Mouse (Mus musculus) kidney, embryonic 16.5 days (tissue): ENCODE measurements around the gene Boc. TPM values are rescaled to one million over a fixed set of nuclear protein-coding genes. Genes with fewer than 3 reads are reported as not detected.

Source experiments
- ATAC-seq: fragments of 200-750 bp; cut with Nextera tagmentation; 2 replicates; pipeline ENCODE4 v1.8.0; 2017; ENCODE audit warnings: moderate TSS enrichment; ENCODE audit not compliant: low FRiP score, low TSS enrichment
- H3K27ac ChIP-seq: fragments of 300-500 bp; sonication (generic); 2 replicates; pipeline ENCODE4 v1.5.1; 2014; ENCODE audit warnings: low read length
- H3K27me3 ChIP-seq: fragments of 300-500 bp; sonication (generic); 2 replicates; pipeline ENCODE4 v1.6.1; 2014; ENCODE audit warnings: low read length, control low read depth, mixed read lengths; ENCODE audit not compliant: insufficient read depth
- H3K36me3 ChIP-seq: fragments of 300-500 bp; sonication (generic); 2 replicates; pipeline ENCODE4 v1.6.1; 2014; ENCODE audit warnings: low read length, control low read depth, mixed read lengths; ENCODE audit not compliant: insufficient read depth
- H3K4me1 ChIP-seq: fragments of 300-500 bp; sonication (generic); 2 replicates; pipeline ENCODE4 v1.6.1; 2014; ENCODE audit warnings: low read length, control low read depth, mixed read lengths; ENCODE audit not compliant: insufficient read depth
- H3K4me2 ChIP-seq: fragments of 300-500 bp; sonication (generic); replicated peaks from 2 replicates; pipeline ENCODE4 v1.6.1; 2014; ENCODE audit warnings: low read depth, low read length
- H3K4me3 ChIP-seq: fragments of 300-500 bp; sonication (generic); 2 replicates; pipeline ENCODE4 v1.5.1; 2014; ENCODE audit warnings: mild to moderate bottlenecking, low read length
- H3K9ac ChIP-seq: fragments of 300-500 bp; sonication (generic); replicated peaks from 2 replicates; pipeline ENCODE4 v1.6.1; 2014; ENCODE audit warnings: low read length
- H3K9me3 ChIP-seq: fragments of 300-500 bp; sonication (generic); 2 replicates; pipeline ENCODE4 v1.6.1; 2016; ENCODE audit warnings: low read length, control low read depth
- WGBS: fragments of 180-500 bp; shearing (Covaris S2); extraction: QIAGEN DNeasy Blood & Tissue Kit; methylation state at CpG from one replicate; pipeline ENCODE4 v1.1.7; 2014; 5-methylcytosine and 5-hydroxymethylcytosine counted together
- polyA plus RNA-seq: library from polyadenylated mRNA; unstranded; fragments of >200 nt; fragmentation: Nextera tagmentation; extraction: Ambion mirVana; gene quantifications from 2 replicates; pipeline ENCODE4 v1.2.1, GENCODE M21; 2015

The Boc gene
- polyA plus RNA-seq, 1 experiment from 2014 or later, result 23.2 TPM

DNA sequence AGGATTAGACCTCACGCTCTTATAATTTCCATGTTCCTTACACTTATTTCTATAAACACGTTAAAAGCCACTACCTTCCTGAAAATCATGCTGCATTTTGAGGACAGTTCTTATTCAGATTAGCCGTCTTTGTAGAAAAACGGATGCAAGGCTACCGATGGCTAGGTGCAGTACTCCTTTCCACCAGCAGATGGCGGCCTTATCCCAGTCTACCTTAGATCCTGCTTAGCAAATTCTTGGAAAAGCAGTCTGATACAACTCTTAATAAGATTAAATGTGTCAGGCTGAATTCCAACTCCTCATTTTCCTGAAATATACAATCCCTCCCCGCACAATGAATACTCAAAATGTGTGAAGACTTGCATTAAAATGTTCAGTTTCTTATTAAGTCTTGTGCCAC is 74.6 kb downstream of the Boc start:
- Histone ChIP-seq H3K9ac (no peak overlapping the region), H3K4me1 (peaks cover 11% of the 10 kb centered on the region; the same call in 1 of the 2 replicates), H3K9me3 (no peaks in the 10 kb centered on the region), H3K36me3 (peaks cover 23% of the 10 kb centered on the region), H3K4me3 (no peak overlapping the region), H3K27ac (peak overlapping the region; percentile 54), H3K4me2 (no peak overlapping the region), H3K27me3 (no peaks in the 10 kb centered on the region)
- 4% methylated on average over 7 of the region's 7 CpGs for WGBS
- ATAC-seq, result no peak

DNA sequence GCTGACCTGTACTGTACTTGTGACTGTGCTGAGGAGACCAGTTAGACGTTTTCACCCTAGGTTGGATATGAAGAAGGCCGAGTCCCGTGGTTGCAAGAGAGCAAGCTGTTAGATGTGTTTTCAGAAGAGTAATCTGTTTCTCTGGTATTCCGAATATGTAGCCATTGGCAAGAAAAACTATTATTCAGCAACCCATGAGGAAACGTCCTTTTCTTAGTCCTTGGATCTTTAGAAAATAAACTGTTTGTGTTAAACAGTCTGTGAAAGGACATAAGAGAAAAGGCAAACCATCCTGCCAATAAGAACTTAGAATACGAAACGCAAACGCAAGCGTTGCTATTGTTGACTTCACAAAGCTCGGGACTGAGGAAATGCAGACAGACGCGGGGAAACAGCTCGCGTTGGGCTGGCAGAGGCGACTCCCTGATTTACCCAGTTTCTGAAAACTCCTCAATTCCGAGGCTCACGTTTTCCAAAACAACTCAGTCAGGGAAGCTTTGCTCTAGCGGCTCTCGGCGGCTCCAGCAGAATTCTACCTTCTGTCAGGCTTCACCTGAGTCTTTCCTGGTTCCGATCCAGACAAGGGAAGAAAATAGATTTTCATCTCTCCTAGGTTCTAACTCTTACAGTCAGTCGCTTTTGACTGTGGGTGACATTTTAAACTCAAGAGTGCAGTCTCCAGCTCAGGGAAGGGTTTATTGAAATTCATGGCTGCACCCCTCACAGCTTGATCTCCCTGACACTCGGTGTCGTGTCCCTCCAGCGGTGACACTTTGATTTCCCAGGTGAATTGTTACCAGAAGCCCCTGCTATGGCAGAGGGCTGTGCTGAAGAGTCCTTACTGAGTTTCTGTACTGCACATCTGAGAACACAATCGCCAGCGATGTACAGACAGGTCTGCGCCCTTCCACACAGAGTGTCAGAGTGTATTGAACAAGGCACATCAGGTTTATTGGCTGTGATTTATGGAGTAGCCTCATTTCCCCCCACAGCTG is 76.8 kb downstream of the Boc start:
- H3K27me3 ChIP-seq, result no peaks in the 10 kb centered on the region
- H3K4me2 ChIP-seq, result no peak overlapping the region
- H3K4me3 ChIP-seq, result no peak overlapping the region
- H3K27ac ChIP-seq, result peak overlapping the region; percentile 29; the same call in 1 of the 2 replicates
- peaks cover 11% of the 10 kb centered on the region; the same call in 1 of the 2 replicates for H3K4me1 ChIP-seq
- no peak for ATAC-seq
- H3K36me3 ChIP-seq, result peaks cover 7% of the 10 kb centered on the region
- 46% methylated on average over 28 of the region's 28 CpGs for WGBS
- 0 out of 2 replicates have a peak overlapping the region, but pooled peaks have one; percentile 4 for H3K9ac ChIP-seq
- no peaks in the 10 kb centered on the region for H3K9me3 ChIP-seq

DNA sequence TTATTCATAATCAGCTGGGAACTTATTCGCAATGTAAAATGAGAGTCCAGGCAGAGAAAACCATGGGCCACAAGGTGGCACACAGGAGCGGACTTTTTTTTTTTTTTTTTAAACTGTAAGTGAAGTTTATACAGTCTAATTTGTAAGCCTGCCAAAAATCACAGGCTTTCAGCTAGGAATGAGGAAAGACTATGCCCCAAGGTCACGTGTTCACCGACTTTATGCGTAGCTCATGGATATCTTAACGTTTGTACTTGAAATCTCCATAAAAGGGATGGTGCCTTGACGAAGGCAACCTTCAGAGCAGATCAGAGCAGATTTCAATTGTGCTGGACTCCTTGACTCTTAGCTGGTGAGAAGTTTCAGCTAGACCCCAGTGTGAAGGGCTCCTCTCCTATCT is 78.1 kb downstream of the Boc start:
- Histone ChIP-seq H3K4me1 (peaks cover 11% of the 10 kb centered on the region; the same call in 1 of the 2 replicates), H3K4me2 (no peak overlapping the region), H3K27me3 (no peaks in the 10 kb centered on the region), H3K9ac (no peak overlapping the region), H3K36me3 (no peaks in the 10 kb centered on the region), H3K27ac (peak overlapping the region; percentile 29), H3K9me3 (no peaks in the 10 kb centered on the region), H3K4me3 (no peak overlapping the region)
- ATAC-seq, result peak; percentile 43
- 34% methylated on average over 7 of the region's 7 CpGs for WGBS

DNA sequence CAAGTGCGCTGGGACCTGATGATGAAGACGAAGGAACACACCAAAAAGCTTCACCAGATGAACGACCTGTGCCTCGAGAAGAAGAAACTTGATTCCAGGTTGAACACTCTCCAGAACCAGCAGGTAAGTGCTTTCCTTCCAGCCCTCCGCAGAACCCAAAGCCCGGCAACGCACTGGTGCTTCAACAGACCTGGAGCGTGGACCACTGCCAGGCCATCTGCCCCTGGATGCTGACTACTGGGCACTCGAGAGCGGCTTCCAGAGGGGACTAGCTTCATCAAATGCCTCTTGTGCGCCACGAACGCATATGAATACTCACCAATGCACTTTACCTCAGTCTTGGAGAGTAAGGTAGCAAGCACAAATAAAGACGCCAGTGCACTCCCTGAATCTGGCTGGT is 78.8 kb downstream of the Boc start:
- no peak overlapping the region for H3K4me2 ChIP-seq
- 88% methylated on average over 14 of the region's 14 CpGs for WGBS
- no peak overlapping the region for H3K27ac ChIP-seq
- no peak for ATAC-seq
- no peaks in the 10 kb centered on the region for H3K9me3 ChIP-seq
- peaks cover 11% of the 10 kb centered on the region; the same call in 1 of the 2 replicates for H3K4me1 ChIP-seq
- H3K9ac ChIP-seq, result no peak overlapping the region; the same call in 1 of the 2 replicates
- no peak overlapping the region for H3K4me3 ChIP-seq
- H3K36me3 ChIP-seq, result no peaks in the 10 kb centered on the region
- H3K27me3 ChIP-seq, result no peaks in the 10 kb centered on the region

DNA sequence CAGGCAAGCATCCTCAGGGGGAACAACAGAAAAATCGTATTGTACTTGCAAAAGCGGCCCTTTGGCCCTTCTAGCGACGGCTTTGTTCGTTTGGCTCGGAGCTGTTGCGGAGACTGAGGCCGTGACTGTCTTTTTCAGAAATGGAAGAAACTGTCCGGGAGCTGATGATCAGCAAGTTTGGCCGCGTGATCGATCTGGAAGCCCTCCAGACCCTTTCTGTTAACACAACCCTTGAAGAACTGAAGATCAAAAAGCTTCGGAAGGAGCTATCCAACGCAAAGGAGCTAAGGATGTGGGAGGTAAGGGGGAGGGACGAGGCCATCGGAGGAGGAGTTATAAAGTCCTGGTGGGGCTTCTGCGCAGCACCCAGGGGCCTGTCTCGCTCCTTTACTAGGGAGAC is 79.9 kb downstream of the Boc start:
- Histone ChIP-seq H3K4me2 (0 out of 2 replicates have a peak overlapping the region, but pooled peaks have one; percentile 19), H3K9me3 (no peaks in the 10 kb centered on the region), H3K27ac (no peak overlapping the region), H3K27me3 (no peaks in the 10 kb centered on the region), H3K4me3 (no peak overlapping the region), H3K36me3 (no peaks in the 10 kb centered on the region), H3K9ac (no peak overlapping the region), H3K4me1 (peaks cover 11% of the 10 kb centered on the region; the same call in 1 of the 2 replicates)
- 35% methylated on average over 18 of the region's 18 CpGs for WGBS
- ATAC-seq, result no peak

DNA sequence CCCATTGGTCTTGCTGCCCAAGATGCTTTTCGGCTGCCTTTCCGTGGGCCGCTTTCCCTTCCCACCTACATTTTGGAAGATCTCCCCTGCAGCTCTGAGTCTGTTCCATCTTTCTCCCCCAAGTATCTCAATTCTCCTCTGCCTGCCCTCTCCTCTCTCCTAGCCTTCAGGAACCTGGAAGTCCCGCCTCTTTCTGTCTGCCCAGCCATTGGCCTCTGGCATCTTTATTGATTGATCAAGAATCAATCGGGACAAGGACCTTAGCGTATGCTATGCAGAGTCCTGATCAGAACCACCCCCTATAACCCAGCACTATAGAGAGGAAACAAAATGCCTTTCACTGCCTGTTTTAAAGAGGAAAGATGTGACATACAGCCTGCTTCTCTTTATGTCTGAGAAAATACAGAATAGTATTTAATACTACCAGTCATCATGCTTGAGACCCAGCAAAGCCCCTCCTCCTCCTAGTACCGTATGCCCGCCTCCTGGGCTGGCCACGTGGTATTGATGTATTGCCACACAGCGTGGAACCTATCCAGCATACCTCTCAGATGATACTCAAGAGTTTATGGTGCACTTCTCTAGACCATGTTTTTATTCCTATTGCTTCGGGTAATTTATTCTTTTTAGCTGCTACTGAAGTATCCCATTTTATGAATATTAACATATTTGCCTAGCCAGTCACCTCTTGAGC is 82.9 kb downstream of the Boc start:
- 91% methylated on average over 11 of the region's 11 CpGs for WGBS
- no peak overlapping the region for H3K27ac ChIP-seq

DNA sequence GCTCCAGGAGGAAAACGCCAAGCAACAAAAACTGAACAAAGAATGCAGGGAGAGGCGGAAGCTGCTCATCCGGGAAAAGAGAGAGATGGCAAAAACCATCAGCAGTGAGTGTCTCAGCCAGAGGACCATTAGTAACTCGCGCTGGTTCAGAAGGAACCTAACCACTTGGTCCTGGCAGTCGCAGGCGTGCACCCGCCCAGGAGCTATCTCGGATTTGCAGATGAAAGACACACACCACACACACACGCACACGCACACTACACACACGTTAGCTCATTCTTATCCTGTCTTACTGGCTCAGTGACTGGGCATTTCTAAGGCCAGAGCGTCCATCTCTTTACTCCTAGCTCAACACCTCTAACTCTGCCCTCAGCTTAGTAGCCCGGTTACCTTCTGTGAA is 83.4 kb downstream of the Boc start:
- Histone ChIP-seq H3K27me3 (no peaks in the 10 kb centered on the region), H3K36me3 (no peaks in the 10 kb centered on the region)
- no peak for ATAC-seq

More for the DNA sequence above, 82.9 kb downstream of the Boc start:
- 0 out of 2 replicates have a peak, but pooled peaks cover 2% of the 10 kb centered on the region for H3K9me3 ChIP-seq
- H3K4me2 ChIP-seq, result no peak overlapping the region
- no peak for ATAC-seq
- peaks cover 2% of the 10 kb centered on the region; the same call in 1 of the 2 replicates for H3K4me1 ChIP-seq
- no peaks in the 10 kb centered on the region for H3K27me3 ChIP-seq
- no peaks in the 10 kb centered on the region for H3K36me3 ChIP-seq
- no peak overlapping the region for H3K9ac ChIP-seq
- no peak overlapping the region for H3K4me3 ChIP-seq

DNA sequence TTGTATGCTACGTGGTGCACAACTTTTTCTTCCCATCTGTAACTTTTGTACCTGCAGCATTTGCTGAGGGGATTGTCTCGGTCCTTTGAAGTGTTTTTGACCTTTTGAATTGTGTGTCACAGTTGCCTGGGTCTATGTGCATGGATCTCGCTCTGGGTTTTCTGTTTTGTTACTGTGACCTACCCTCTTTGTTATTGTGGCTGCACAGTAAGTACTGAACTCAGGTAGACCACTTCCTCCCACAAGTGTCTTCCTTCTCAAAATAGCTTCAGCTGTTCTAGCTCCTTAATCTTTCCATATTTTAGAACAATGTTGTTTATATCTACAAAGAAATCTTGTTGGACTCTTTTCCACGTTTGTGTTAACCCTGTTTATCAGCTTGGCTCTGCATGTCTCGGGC is 97.8 kb downstream of the Boc start:
- no peak overlapping the region for H3K4me2 ChIP-seq
- H3K9me3 ChIP-seq, result no peaks in the 10 kb centered on the region
- no peaks in the 10 kb centered on the region for H3K27me3 ChIP-seq
- no peaks in the 10 kb centered on the region for H3K4me1 ChIP-seq
- H3K4me3 ChIP-seq, result no peak overlapping the region
- no peaks in the 10 kb centered on the region for H3K36me3 ChIP-seq
- no peak overlapping the region for H3K27ac ChIP-seq
- no peak overlapping the region for H3K9ac ChIP-seq
- WGBS, result 76% methylated on average over 5 of the region's 5 CpGs
- no peak for ATAC-seq

More for the DNA sequence above, 83.4 kb downstream of the Boc start:
- Histone ChIP-seq H3K4me1 (no peaks in the 10 kb centered on the region), H3K27ac (no peak overlapping the region), H3K9ac (no peak overlapping the region), H3K9me3 (0 out of 2 replicates have a peak, but pooled peaks cover 2% of the 10 kb centered on the region), H3K4me2 (no peak overlapping the region), H3K4me3 (no peak overlapping the region)
- WGBS, result 89% methylated on average over 14 of the region's 14 CpGs

DNA sequence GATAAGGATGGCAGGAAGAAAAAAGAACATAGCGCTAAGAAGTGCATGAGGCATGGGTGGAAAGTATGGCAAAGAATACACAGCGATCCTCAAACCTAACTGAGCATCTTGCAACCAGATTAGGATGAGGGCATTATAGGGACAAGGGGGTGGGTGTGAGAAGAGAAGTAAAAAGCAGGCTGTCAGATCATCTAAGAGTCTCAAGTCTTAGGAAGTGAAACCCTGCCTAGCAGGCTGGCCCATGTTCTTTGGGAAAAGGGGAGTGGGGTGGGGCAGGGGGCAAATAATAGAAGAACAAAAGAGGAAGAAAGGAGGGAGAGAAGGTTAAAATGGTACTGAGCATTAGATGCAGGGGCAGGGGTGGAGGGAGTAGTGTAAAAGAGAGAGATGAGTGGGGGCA is 99.9 kb downstream of the Boc start:
- no peak overlapping the region for H3K9ac ChIP-seq
- no peaks in the 10 kb centered on the region for H3K9me3 ChIP-seq
- no peaks in the 10 kb centered on the region for H3K36me3 ChIP-seq
- no peak overlapping the region for H3K27ac ChIP-seq
- no peak overlapping the region for H3K4me3 ChIP-seq
- H3K27me3 ChIP-seq, result no peaks in the 10 kb centered on the region
- 81% methylated on average over 2 of the region's 2 CpGs for WGBS
- no peaks in the 10 kb centered on the region for H3K4me1 ChIP-seq
- no peak for ATAC-seq
- H3K4me2 ChIP-seq, result no peak overlapping the region
